Comparison of ENCODE assay signal across 10 mouse cellular contexts in the genomic region with DNA sequence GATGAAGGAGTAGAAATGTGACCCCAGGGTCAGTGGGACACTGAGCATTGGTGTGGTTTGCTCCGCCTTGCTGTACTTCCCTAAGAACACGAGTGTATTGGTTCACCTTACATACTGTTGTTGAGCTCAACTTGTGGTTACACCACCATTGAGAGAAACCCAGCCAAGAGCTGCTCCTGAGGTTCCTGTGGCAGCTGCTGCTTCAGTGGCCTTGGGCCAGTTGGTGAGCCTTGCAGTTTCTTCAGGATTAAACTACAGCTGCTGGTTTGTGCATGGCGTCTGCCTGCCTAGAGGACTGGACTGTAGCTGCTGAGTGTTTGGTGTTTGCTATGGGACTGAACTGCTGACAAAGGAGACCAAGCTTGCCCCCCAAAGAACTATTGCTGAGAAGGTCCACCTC. TPM values are rescaled to one million over a fixed set of nuclear protein-coding genes. Genes with fewer than 3 reads are reported as not detected.
DNase-seq lines count a peak whose midpoint lies in the region; ATAC-seq and TF ChIP-seq lines count a peak whose summit lies in the region.
"Had no signal": no experiment of that assay in that cellular context is flagged by ENCODE, and none has a peak within 500 bp of the region (broad histone marks: within the 10 kb centered on the region; RNA-seq: fewer than 3 reads in every experiment).

No protein-coding gene starts in this region.

- no peaks in the 10 kb centered on the region for H3K9me3 ChIP-seq in hindbrain, embryonic 10.5 days
- no peaks in the 10 kb centered on the region for H3K9me3 ChIP-seq in hindbrain, embryonic 16.5 days (ENCODE audit: control insufficient read depth, low read length)
- no peaks in the 10 kb centered on the region for H3K9me3 ChIP-seq in stomach, postnatal 0 days (ENCODE audit: control insufficient read depth, low read length)
- H3K9me3 ChIP-seq: hindbrain, embryonic 15.5 days had no signal

- ATAC-seq in hindbrain, embryonic 16.5 days: no peak
- ATAC-seq in stomach, postnatal 0 days (ENCODE audit: low FRiP score, low TSS enrichment): no peak

- no peak overlapping the region for H3K4me3 ChIP-seq in hindbrain, embryonic 10.5 days
- no peak overlapping the region for H3K4me3 ChIP-seq in hindbrain, embryonic 16.5 days (ENCODE audit: low read length)
- no peak overlapping the region for H3K4me3 ChIP-seq in stomach, postnatal 0 days (ENCODE audit: low read depth, low read length)
- H3K4me3 ChIP-seq: hindbrain, embryonic 15.5 days had no signal

- peaks cover 6% of the 10 kb centered on the region; the same call in 1 of the 2 replicates for H3K36me3 ChIP-seq in hindbrain, embryonic 10.5 days
- no peaks in the 10 kb centered on the region for H3K36me3 ChIP-seq in hindbrain, embryonic 16.5 days (ENCODE audit: control insufficient read depth, insufficient read depth, low read length)
- no peaks in the 10 kb centered on the region; the same call in 1 of the 2 replicates for H3K36me3 ChIP-seq in stomach, postnatal 0 days (ENCODE audit: control insufficient read depth, insufficient read depth, low read length)

- no peak overlapping the region for H3K4me2 ChIP-seq in hindbrain, embryonic 16.5 days (ENCODE audit: low read length)
- H3K4me2 ChIP-seq in stomach, postnatal 0 days (replicated peaks; ENCODE audit: low read depth): no peak overlapping the region
- H3K4me2 ChIP-seq: hindbrain, embryonic 15.5 days had no signal

- H3K4me1 ChIP-seq in hindbrain, embryonic 10.5 days (replicated peaks): peaks cover 70% of the 10 kb centered on the region
- peaks cover 22% of the 10 kb centered on the region for H3K4me1 ChIP-seq in hindbrain, embryonic 16.5 days (ENCODE audit: control insufficient read depth, insufficient read depth, low read depth, low read length)
- H3K4me1 ChIP-seq in stomach, postnatal 0 days (replicated peaks; ENCODE audit: control insufficient read depth, insufficient read depth): peaks cover 6% of the 10 kb centered on the region; the same call in 1 of the 2 replicates

- 72% methylated on average over 3 of the region's 3 CpGs for WGBS in hindbrain, embryonic 10.5 days
- 81% methylated on average over 3 of the region's 3 CpGs for WGBS in hindbrain, embryonic 16.5 days
- WGBS in stomach, postnatal 0 days: 51% methylated on average over 3 of the region's 3 CpGs

- no peak overlapping the region for H3K9ac ChIP-seq in hindbrain, embryonic 16.5 days (ENCODE audit: low read depth, low read length)
- no peak overlapping the region for H3K9ac ChIP-seq in stomach, postnatal 0 days (ENCODE audit: low read length)
- H3K9ac ChIP-seq: hindbrain, embryonic 15.5 days had no signal

- peak overlapping the region; percentile 88; the same call in 1 of the 2 replicates for H3K27ac ChIP-seq in hindbrain, embryonic 10.5 days
- H3K27ac ChIP-seq in hindbrain, embryonic 16.5 days (ENCODE audit: low read depth, low read length): no peak overlapping the region
- H3K27ac ChIP-seq in stomach, postnatal 0 days (replicated peaks): peak overlapping the region; percentile 91

- peaks cover 4% of the 10 kb centered on the region for H3K27me3 ChIP-seq in hindbrain, embryonic 10.5 days (ENCODE audit: insufficient read depth, poor library complexity, severe bottlenecking)
- H3K27me3 ChIP-seq in hindbrain, embryonic 16.5 days (replicated peaks; ENCODE audit: control insufficient read depth, insufficient read depth, low read length): no peaks in the 10 kb centered on the region
- no peaks in the 10 kb centered on the region for H3K27me3 ChIP-seq in stomach, postnatal 0 days (ENCODE audit: control insufficient read depth, insufficient read depth, low read length)
- H3K27me3 ChIP-seq: hindbrain, embryonic 15.5 days had no signal

- no peak for TF ChIP-seq CTCF in stomach, postnatal 0 days (IDR thresholded peaks at IDR 0.05; ENCODE audit: low read depth)

- DNase-seq in hindbrain, embryonic 10.5 days (ENCODE audit: low spot score): no peak
- DNase-seq in lung, postnatal 36 days: peak; percentile 10
- DNase-seq in lung, postnatal 14 days: no peak
- DNase-seq in fibroblast of lung, adult 2 months (ENCODE audit: low read depth): peak; percentile 44
- no peak for DNase-seq in stomach, postnatal 0 days (ENCODE audit: low spot score)
- no peak for DNase-seq in spleen, postnatal 4 days (ENCODE audit: low spot score in 2 of 2)
- DNase-seq: midbrain, embryonic 14.5 days had no signal

- TF ChIP-seq EP300 in stomach, postnatal 0 days (optimal IDR thresholded peaks at IDR 0.05): no peak

RNA-seq across cellular contexts. Expression of gene Ctf1, which starts 1.1 kb away (rescaled TPM):
- polyA plus RNA-seq in hindbrain, embryonic 10.5 days (2016; fragmentation: Nextera tagmentation; extraction: Ambion mirVana): 5.1 and 5.8 TPM in 2 replicates
- 3.4 and 4.9 TPM in 2 replicates for polyA plus RNA-seq in hindbrain, embryonic 16.5 days (2015; fragmentation: Nextera tagmentation; extraction: Ambion mirVana)
- polyA plus RNA-seq in stomach, postnatal 0 days (2015; fragmentation: Nextera tagmentation; extraction: Ambion mirVana): 13.4 and 14.5 TPM in 2 replicates

RNA-seq across cellular contexts. Expression of gene Bcl7c, which starts 2.7 kb away (rescaled TPM):
- polyA plus RNA-seq in hindbrain, embryonic 10.5 days (2016; fragmentation: Nextera tagmentation; extraction: Ambion mirVana): 55.9 and 56.6 TPM in 2 replicates
- 39.5 and 41.9 TPM in 2 replicates for polyA plus RNA-seq in hindbrain, embryonic 16.5 days (2015; fragmentation: Nextera tagmentation; extraction: Ambion mirVana)
- polyA plus RNA-seq in stomach, postnatal 0 days (2015; fragmentation: Nextera tagmentation; extraction: Ambion mirVana): 42.2 and 46.8 TPM in 2 replicates

RNA-seq across cellular contexts. Expression of gene Ctf2, which starts 20.5 kb away (rescaled TPM):
- 0.26 and 0.37 TPM in 2 replicates for polyA plus RNA-seq in hindbrain, embryonic 10.5 days (2016; fragmentation: Nextera tagmentation; extraction: Ambion mirVana)
- polyA plus RNA-seq in hindbrain, embryonic 16.5 days (2015; fragmentation: Nextera tagmentation; extraction: Ambion mirVana): 0.15 and 0.20 TPM in 2 replicates
- polyA plus RNA-seq in stomach, postnatal 0 days (2015; fragmentation: Nextera tagmentation; extraction: Ambion mirVana): 0.08 and 0.13 TPM in 2 replicates
- polyA plus RNA-seq: cortical plate, adult 2 months had no signal

RNA-seq across cellular contexts. Expression of gene Fbxl19, which starts 32.9 kb away (rescaled TPM):
- polyA plus RNA-seq in hindbrain, embryonic 10.5 days (2016; fragmentation: Nextera tagmentation; extraction: Ambion mirVana): 8.6 and 8.9 TPM in 2 replicates
- polyA plus RNA-seq in hindbrain, embryonic 16.5 days (2015; fragmentation: Nextera tagmentation; extraction: Ambion mirVana): 6.8 TPM in 2 replicates
- 1.1 and 1.9 TPM in 2 replicates for polyA plus RNA-seq in stomach, postnatal 0 days (2015; fragmentation: Nextera tagmentation; extraction: Ambion mirVana)

RNA-seq across cellular contexts. Expression of gene Orai3, which starts 58.2 kb away (rescaled TPM):
- 10.3 and 11.9 TPM in 2 replicates for polyA plus RNA-seq in hindbrain, embryonic 10.5 days (2016; fragmentation: Nextera tagmentation; extraction: Ambion mirVana)
- polyA plus RNA-seq in hindbrain, embryonic 16.5 days (2015; fragmentation: Nextera tagmentation; extraction: Ambion mirVana): 10.4 and 11.3 TPM in 2 replicates
- 18.6 and 20.0 TPM in 2 replicates for polyA plus RNA-seq in stomach, postnatal 0 days (2015; fragmentation: Nextera tagmentation; extraction: Ambion mirVana)

Comparison
In these comparisons a context has a peak if more than half of its experiments do, and no peak if none do; other contexts are left out.
1. DNase-seq: peak in lung, postnatal 36 days (single experiment) and fibroblast of lung, adult 2 months (single experiment); none in hindbrain, embryonic 10.5 days (single experiment), lung, postnatal 14 days (single experiment), stomach, postnatal 0 days (single experiment) and spleen, postnatal 4 days (0 of 2).